Mouse (Mus musculus) telencephalon, adult 2 months (tissue): Measurements from ENCODE around the gene Gm45021.
"Not testable (repeated sequence)": the region's sequence is repeated elsewhere in the genome, so short reads cannot be mapped to it uniquely, and the experiment has no call there.

Source experiments
- DNase-seq: peaks from one replicate; pipeline ENCODE4 v3.0.0-alpha.2; 2011; ENCODE audit warnings: low read depth, low spot score

Gene Gm45021

DNA sequence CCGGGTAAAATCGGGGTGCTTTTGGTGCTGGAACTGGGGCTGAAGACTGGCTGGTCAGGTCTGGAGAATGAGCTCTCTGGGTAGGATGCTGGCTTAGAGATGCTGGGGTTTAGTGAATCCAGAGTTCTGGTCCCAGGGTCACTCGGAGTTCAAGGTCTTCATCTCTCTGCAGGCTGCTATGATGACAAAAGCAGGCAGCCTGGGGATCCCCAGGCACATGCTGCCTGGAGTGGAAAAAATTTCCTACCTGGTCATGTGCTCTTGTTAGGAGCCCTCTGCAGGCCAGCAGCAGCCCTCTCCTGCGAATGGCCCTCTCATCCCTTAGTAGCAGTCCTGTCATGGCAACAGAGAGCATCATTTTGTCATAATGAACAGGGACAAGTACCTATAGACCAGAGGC lies 24.1 kb downstream of the Gm45021 start:
- DNase-seq = no peak

DNA sequence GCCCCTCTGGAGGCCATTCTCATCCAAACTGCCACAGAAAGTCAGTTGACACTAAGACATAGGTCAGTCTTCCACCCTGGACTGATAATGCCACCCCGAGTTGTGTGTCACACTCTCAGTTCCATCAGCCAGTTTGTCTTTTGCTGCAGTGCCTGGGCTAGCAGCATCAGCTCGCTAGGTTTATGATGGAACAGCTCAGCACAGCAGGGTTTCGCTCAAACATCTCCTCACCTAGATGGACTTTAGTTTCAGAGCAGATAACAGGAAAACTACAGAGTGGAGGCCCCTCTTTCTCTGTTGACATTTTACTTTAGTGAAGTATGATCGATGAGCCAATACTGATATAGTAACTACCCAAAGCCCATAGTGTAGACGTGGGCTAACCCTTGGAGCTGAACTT lies 25.3 kb downstream of the Gm45021 start:
- DNase-seq = no peak

DNA sequence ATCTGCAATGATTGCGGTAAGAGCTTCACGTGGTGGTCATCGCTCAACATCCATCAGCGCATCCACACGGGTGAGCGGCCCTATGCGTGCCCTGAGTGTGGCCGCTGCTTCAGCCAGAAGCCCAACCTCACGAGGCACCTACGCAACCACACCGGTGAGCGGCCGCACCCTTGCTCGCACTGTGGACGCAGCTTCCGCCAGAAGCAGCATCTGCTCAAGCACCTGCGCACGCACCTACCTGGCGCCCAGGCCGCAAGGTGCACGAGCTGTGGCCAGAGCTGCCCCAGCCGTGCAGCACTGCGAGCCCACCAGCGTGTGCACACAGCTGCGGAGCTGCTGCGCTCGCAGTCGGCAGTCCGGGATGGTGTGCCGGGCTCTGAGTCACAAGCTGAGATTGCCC lies 30.6 kb downstream of the Gm45021 start:
- no peak for DNase-seq

DNA sequence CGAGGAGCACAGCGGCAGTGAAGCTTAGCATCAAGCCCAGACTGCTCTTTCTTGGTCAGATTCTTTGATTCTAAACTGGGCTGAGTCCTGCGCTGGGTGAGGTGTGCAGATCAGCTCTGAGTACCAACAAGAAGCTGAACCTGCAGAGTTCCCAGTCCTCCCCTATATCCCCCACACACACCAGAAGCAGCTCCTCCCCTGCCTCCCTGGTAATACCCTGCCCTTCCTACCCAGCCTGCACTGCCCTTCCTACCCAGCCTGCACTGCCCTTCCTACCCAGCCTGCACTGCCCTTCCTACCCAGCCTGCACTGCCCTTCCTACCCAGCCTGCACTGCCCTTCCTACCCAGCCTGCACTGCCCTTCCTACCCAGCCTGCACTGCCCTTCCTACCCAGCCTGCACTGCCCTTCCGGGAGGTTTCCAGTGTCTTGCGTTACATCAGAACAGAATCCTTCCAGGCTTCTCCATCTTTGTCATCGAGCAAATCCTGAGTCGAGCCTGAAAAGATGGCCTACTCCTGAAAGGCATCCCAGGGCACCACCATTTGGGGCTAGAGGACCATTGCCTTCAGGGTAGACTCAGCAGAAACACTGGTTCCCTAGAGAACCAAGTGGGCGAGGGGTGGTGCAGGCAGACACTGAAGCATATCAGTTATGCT lies 32.9 kb downstream of the Gm45021 start:
- DNase-seq = not testable (repeated sequence)

DNA sequence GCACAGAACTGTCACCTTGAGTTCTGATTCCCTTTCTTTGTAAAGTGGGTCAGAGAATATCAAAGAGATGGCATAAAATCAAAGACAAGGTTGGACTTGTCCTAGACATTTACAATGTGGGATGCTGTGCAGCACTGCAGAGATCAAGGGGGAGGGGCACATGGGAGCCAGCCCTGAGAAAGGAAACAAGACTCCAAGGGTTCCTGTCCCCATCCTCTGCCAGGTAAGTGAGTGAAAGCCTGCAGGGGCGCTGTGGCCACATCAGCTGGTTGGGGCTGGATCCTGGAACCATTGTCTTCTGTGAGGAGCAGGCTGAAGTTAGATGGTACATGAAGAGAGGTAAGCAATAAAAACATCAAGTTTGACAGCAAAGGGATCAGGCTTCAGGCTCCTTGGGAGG lies 34.0 kb downstream of the Gm45021 start:
- DNase-seq = no peak

DNA sequence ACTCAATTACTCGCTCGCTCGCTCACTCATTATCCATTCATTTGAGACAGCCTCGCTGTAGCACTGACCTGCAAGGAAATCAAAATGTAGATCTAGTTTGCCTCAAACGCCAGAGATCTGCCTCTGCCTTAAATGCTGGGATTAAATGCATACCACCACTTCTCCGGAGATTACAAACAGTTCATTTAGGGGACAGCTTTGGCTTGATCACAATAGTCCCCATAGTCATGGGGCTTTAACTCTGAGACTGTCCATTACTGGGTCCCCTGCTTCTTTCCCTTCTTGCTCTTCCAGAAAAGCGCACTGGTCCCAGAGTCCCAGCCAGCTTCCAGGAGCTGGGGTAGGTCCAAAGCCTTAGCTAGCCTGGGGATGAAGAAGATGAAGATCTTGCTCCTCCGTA lies 37.1 kb downstream of the Gm45021 start, which contains the start of gene AI854703:
Gene AI854703 (plus strand): TSS at position 301 of the 400 bp plus-strand sequence.
- DNase-seq = no peak

DNA sequence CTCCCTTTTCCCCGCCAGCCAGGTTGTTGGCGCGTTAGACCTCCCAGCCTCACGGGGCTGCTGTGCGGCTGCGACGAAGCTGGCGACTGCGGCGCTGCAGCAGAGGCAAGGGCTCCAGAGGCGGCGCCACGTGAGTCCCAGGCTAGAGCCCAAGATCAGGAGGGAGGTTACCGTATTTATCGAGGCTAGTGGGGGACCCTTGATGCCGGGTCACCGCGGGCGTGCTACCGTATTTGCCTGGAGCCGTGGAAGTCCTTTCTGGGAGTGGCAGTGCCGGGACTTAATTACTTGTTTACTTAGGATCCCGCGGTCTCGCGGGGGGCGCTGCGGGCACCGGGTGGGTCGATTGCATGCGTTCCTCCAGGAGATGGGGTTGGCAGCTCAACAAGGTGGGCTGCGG lies 37.6 kb downstream of the Gm45021 start:
- DNase-seq = no peak

DNA sequence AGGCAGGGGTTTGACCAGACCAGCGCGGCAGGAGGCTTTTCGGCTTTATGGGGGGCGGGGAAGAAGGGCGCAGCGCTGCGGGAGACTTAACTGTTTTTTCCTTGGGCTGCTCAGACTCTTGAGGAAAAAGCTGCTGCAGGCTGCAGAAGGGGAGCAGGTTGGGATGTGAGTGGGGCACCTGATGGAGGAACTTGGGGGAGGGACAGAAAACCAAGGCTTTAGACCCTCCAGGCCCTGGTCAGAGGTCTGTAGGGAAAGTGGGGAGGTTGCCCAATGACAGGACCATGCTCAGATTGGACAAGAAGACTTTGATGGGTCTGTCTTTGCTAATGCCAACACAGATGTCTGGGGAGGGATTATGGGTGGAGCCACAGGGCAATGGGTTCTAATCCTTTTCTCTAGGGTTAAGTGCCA lies 38.1 kb downstream of the Gm45021 start:
- DNase-seq = no peak

DNA sequence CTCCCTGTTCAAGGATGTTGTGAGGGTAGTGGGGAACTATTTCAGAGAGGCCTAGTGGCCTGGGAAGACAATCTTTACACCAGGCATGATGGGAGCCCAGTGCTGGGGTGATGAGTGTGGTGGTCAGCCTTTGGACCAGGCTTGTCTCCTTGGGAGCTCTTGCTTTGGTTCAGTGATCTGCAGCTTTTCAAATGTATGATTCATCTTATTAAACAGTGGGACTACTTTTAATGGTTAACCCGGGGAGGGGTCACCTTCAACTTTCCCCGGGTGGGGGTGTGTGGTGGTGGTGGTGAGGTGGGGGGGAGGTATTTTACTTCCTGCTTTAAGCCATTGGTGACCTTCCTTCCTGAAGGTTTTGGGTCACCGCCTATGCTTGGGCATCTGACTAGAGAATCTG lies 39.0 kb downstream of the Gm45021 start:
- no peak for DNase-seq

DNA sequence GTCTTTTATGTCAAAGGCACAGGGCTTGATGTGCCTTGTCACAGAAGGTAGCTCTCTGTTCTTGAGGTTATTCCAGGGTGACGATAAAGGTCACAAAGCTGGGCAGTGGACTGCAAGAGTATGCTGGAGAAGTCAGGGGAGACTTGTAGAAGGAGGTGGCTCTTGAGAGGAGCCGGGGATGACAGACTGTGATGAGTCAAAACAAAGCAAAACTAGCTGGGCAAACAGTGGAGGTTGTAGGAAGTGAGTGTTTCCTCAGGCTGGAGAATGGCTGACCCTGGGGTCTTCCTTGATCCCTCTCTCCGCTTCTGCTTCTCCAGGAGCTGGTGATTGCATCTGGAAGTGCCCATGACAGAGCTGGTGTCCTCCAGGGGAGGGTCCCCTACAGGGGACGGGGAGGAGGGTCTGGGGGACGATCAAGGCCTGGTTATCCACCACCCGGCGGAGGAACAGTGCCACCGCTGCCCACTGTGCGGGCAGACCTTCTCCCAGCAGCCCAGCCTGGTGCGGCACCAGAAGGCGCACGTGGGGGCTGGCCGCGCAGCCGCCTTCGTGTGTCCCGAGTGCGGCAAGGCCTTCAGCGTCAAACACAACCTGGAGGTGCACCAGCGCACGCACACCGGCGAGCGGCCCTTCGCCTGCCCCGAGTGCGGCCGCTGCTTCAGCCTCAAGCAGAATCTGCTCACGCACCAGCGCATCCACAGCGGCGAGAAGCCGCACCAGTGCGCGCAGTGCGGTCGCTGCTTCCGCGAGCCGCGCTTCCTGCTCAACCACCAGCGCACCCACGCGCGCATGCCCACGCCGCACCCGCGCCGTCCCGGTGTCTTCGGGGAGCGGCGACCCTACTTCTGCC lies 39.6 kb downstream of the Gm45021 start:
- DNase-seq = peak; percentile 34

DNA sequence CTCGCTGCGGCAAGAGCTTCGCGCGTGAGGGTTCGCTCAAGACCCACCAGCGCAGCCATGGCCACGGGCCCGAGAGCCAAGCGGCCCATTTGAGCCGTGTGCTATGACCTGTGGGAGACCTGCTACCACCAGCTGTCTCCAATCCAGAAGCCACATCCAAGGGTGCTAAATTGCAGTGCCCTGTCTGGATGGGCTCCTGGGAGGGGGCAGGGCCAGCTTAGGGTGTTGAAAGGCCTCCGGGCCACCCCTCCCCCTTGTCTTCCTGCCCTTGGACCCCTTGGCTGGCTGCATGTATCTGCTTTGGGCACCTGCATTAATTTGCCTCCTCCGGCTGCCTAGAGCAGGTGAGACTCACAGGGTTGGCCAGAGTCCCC lies 40.2 kb downstream of the Gm45021 start:
- no peak for DNase-seq

DNA sequence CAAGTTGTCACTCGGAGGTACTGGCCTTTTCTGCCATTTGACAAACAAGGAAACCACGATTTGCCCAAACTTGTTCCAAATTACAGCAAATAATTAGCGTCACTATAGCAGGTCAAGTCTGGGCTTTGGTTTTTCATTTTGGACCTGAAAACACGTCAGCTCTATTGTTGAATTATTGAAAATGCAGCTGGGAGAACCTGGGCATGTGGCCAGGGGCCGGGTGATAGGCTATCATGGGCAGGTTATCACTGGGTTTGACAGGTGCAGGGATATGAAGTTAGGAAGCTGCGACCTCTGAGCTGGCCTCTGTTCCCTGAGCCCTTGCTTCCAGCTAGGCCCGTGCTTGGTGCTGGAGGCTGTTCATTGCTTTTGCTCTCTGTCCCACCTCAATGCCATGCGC lies 41.4 kb downstream of the Gm45021 start:
- no peak for DNase-seq

DNA sequence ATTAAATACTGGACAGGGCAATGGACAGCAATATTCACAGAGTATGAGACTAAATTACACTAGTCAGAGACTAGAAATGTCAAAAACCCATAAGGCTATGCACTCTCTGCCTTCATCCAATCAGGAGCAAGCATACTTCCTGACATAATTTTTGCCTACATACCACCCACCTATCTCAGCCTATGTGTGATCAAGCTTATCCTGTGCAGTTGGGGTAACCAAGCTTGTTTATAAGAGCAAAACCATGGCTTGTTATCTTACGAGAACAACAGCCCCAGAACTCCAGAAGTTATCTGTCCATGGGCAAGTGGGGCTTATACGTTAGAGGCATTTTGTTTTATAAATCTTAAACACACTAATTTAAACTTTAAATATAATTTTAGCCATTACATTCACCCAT lies 45.7 kb downstream of the Gm45021 start:
- DNase-seq = no peak

DNA sequence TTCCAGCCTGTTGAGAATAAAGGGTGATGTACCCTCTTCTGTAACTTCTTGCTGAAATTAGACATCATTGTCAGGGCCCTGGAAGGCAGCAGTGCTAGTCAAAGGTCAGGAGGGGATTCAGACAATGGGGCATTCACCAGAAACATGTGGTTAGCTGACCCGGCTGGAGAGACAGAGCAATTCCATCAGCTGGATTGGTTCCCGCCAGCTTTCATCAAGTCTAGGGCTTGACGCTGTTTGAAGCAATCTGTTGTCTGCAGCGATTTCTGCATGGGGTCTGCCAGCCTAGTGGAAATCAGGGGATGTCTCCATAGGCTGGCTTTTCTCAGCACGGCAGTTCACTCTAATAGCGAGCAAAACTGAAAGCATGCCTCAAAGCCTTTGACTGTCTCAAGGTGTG lies 47.1 kb downstream of the Gm45021 start:
- no peak for DNase-seq

DNA sequence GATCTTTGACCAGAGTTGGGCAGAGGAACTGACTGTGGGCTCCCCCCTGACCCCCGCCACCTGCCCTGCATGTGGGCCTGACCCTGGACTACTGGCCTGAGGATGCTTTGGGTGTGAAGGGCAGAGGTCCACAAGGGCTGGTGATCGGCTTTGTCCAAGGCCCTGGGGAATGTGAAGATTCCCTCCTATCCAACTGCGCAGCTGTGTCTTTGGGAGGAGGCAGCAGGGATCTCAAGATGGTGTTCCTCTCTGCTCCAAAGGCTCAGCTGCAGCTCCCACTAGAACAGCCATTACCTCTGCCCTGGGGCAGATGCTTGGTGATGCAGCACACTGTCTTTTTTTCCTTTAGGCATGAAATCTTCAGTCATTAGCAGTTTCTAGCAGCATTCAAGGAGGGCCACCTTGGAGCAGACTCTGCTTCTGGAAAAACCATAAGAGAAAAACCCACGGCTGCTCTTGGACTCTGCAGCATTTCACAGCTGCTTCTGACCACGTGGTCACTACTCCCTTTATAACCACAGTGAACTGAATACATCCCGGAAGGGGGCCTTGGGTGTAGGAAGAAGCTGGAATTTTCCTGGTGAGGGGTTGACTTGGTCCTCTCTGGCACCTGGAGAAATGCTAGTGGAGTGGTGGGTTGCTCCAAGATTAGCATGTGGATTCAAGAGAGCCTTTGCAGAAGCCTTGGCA lies 48.5 kb downstream of the Gm45021 start:
- DNase-seq = no peak

DNA sequence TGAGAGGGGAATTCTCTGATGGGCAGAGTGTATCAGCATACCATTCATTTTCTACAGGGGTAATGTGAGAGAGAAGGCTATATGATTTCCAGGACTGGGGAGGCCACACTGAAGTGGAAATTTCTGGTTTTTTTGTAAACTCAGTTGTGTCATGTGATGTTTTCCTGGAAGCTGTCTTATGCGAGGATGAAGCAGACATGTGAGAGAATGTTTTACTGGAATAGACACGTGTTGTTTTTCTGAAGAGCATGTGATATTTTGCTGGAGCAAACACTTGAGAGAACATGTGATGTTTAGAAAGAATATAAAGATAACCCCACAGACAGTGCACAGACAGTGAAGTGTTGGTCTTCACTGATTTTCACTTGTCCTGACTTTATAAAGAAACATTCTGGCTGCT lies 49.1 kb downstream of the Gm45021 start:
- DNase-seq = no peak

DNA sequence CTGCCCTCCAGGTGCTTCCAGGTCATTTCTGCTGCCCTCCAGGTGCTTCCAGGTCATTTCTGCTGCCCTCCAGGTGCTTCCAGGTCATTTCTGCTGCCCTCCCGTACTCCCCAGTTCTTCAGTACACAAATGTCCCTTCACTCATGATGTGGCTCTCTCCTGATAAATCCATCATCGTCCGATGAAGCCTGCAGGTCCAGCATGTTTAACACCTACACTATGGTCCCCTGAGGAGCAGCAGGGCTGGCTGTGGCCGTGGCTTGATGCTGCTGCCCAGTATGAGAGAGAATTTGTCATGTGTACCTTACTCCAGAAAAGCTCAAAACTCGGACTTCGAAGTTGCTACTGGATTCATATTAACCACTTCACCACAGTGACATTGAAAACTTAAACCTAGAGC lies 52.0 kb downstream of the Gm45021 start:
- DNase-seq = no peak

DNA sequence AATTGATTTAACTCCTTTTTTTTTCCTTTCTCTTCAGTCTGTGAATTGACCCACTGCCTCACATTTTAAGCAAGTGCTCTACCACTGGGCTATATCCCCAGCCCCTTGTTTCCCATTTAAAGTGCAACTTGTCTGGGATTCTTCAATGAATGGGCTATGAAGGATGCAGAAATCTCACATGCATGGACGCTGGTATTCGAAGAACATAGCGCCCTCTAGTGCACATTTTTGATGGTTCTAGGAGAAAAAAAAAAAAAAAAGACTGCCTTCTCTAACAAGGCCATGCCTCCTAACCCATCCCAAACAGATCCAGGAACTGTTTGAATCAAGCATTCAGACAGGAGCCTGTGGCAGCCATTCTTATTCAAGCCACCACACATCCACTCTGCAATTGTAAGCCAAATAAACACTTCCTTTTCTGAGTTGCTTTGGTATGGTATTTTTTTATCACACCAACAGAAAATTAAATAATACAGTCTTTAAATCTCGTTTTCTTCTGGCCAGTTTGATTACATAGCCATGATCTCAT lies 53.4 kb downstream of the Gm45021 start:
- peak; percentile 55 for DNase-seq

DNA sequence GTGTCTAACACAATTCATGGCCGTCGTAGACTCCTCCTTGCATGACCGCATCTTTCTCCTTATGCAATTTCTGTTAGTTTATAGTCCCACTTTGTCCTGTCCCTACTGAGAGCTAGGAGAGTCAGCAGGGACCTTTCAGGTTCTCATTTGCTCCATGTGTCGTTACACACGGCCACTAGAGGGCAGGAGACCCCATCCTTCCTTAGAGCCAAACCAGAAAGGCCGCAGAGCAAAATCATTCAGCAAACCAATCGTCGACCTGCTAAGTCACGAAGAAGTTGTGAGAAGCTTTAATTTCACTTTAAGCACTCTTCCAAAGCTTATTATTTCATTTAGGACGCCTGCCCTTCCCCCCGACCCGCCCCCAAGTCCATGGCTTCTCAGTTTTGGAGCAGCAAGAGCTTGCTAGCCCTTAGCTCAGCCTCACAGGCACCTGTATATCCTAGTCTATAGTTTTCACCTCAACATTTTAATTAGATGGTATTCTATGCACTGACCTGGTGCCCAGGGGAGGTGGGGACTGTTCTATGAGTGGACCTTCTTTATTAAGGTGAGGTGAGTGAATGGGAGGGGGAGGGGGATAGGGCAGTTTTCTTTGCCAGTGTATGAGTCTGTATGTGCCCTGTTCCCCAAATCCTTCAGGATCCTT lies 56.4 kb downstream of the Gm45021 start:
- DNase-seq = peak; percentile 50

DNA sequence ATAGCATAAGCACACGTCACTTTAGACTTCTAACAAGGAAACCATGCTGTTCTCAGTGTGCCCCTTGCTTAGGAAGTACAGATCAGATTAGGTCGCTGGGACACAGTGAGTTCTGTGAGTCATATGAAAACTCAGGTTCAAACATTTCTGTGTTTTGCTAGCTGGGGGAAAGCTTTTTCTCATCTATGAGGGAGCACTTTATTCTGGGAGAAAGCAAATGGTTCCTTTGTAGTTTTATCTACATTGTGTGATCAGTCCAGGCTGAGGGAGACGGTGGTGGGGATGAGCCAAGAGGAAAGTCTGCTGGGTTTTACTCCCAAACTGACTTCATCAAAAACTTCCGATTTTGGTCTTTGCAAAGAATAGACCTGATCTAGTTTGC lies 56.9 kb downstream of the Gm45021 start:
- no peak for DNase-seq

DNA sequence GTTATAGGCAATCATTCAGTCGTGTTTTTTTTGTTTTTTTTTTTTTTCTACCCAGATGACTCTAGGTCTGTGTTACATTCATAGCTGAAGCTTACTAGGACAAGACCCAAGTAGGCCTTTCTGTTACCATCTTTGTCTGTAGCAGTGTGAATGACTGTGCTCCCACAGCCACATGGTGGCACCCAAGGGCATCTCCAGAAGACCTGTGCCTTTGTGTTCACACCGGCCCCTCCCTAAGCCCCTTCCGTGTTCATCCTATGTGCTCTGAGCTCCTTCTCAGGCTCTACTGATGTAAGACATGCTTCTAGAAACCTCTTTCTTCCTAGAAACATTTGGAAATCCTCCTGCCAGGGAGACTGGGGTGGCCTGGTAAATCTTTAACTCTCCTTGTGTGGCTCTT lies 57.6 kb downstream of the Gm45021 start, which contains the start of gene Gimap8:
Gene Gimap8 (plus strand): TSS at position 240 of the 400 bp plus-strand sequence.
- no peak for DNase-seq

DNA sequence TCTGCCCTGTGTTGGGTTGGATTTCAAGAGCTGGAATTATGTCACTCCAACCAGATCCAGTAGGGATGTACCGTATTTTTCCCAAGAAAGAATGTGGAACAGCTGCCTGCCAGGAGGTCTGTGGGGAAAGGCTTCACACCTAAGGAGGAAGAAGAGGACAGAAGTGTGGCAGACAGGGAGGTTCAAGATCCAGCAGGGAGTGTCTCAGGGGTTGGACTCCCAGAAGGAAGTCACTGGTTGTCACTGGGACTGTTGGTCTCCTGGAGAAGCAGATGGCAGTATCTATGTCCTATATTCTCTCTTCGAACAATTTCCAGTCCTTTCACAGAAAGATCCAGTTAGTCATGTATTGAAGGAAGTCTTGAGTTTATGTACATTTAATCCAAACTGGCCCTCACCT lies 58.2 kb downstream of the Gm45021 start:
- DNase-seq = no peak
